Mouse (Mus musculus) T-helper 2 cell (primary cell): Measurements from ENCODE around the gene 2900026A02Rik.

Source experiments
- in situ Hi-C: fragments of 300-600 bp; cut with MboI, MseI; formaldehyde crosslinking; loops from one replicate; pipeline ENCODE4 v1.15.1; 2025; ENCODE audit warnings: high pct_unique_total_duplicates

Gene 2900026A02Rik

DNA sequence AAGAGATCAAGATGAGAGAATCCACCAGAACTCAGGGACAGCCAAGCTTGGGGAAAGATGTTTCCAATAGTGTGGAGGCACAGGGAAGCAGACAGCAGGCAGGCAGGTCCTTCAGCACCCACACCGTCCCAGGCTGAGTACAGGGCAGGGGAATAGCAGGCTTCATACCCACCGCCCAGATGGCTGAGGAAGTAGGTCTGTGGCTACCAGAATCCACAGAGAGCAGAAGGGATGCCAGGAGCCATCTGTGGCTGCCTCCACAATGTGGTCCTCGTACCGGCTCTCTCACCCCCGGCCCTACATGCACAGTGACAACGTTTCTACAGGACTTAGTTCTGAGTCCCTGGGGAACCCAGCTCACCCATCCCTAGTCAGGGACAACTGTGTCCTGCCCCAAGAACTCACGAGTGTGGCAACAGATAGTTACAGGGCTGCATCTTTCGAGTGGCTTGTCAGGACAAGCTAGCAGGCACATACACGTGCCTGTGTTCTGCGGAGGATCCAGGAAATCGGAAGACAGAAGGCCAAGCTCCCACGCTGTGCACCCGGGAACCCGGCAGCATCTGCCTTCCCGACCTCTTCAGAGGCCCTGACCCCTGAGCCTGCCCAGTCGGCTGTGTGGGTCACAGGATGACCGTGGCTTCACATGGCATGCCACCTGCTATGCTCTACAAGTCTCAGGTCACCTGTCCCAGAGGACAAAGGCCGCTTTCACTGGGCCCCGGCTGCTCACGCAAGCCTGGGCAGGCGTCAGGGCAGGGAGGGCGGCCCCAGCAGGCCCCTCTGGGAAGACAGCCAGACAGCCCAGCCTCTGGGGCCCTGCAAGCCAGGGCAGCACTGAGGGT lies 68.2 kb downstream of the 2900026A02Rik start:
- in situ Hi-C loops, result no loop called here

DNA sequence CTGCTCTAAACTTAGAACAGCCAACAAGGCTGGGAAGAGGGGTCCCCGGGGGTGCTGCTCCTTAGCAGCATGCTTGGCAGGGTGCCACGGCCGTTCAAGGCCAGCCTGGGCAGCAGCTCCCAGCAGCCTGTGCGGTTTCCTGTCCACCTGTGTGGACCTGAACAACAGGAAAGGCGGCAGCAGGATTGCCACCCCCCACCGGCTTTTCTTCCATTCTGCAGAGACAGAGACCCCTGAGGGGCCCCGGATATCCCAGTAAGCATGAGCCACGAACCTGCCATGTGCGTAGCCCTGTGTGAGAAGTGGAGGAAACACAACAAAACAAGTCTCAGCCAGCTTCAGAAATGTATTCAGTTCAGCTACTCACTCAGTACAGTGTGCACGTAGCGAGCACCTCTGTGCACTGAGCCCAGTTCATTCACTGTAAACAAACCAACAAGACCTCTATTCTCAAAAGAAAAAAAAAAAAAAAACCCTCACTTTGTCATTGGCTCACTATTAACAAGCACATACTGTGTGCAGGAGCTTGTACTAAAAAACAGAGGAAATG lies 69.4 kb downstream of the 2900026A02Rik start:
- in situ Hi-C loops, result no loop called here

DNA sequence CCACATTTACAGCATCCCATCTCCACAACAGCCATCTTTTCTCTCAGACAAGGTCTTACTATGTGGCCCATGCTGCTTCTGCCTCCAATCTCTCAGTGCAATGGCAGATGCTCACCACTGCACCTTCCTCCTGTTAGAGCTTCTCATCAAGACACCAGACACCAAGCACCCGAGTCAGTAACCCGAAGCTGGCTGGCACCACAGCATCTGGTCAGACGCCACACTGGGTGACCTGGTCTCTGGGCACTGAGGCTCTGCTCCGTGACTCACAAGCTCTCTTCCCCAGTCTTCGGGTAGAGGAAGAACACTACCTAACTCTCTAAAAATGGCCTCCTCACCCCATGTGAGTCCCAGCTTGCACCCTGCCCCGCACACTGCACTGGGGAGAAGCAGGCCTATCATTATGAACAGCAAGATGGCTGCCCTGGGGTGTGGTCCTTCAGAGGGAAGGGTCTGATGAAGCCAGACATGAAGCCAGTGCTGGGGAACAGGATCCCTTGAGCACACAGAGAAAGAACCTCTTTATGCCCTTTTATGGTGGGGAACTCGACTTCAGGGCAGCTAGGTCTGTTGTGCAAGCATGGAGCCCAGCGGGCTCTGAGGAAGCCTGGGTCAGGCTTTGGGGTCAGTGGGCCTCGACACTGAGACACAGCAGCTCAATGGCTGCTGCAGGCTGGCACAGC lies 70.0 kb downstream of the 2900026A02Rik start:
- in situ Hi-C loops, result no loop called here

GRCm38 (mm10) chr5:113149052-113149451 lies 72.0 kb downstream of the 2900026A02Rik start:
- in situ Hi-C loops, result loop anchor here (5.0 kb wide), 1 partner anchor 52 kb away; no protein-coding TSS in a partner anchor

- in situ Hi-C loops, result loop anchor here (5.0 kb wide), 1 partner anchor 51 kb away; no protein-coding TSS in a partner anchor
Measured at GRCm38 (mm10) chr5:113147994-113148471, 73.0 kb downstream of the 2900026A02Rik start.

DNA sequence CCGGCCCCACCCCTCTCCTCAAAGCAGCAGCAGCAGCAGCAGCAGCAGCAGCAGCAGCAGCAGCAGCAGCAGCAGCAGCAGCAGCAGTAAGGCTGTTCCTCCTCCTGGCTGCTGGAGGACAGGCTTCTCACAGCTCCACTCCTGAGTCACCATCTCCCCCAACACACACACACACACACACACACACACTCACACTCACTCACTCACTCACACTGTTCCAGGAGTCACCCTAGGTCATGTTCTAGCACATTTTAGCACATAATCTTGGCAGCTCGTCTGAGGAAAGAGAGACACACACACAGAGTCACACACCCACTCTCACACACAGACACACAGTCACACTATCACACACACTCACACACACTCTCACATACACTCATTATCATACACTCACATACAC lies 74.4 kb downstream of the 2900026A02Rik start:
- in situ Hi-C loops, result loop anchor here (5.0 kb wide), 1 partner anchor 49 kb away; no protein-coding TSS in a partner anchor

GRCm38 (mm10) chr5:113145171-113145570 lies 75.9 kb downstream of the 2900026A02Rik start:
- in situ Hi-C loops, result loop anchor here (5.0 kb wide), 1 partner anchor 48 kb away; no protein-coding TSS in a partner anchor

DNA sequence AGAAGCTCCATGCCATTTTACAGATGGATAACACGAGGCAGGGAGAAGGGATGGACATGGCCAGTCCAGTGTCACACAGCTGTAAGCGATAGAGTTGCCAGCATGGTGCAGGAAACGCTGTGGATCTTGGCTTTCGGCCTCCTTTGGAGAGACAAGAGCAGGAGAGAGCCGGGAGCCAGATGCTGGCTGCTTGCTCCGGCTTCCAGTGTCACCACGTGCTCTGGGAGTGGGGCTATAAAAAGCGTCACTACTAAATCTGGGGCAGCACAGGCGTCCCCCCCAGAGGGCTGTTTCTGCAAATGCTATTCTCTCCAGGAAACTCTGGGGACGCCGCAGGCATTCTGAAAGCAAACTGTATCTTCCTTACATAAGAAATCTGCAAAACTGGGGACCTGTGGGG lies 78.5 kb downstream of the 2900026A02Rik start:
- in situ Hi-C loops, result no loop called here

DNA sequence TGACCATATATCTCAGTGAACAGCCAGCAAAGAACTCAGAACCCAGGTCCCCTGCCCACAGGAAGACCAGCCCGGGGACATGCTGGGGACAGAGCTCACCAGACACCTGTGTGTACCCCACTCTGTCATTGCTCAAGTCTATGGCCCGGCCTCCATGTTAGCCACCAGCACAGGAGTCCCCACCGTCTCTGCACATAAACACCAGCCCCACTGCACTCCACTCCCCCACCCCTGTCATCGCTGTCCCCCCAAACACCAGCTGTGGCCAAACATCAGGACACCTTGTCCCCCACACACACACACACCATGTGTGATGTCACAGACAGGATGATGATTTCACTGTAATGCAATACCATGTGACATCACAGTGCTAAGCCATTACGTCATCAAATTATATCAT lies 79.0 kb downstream of the 2900026A02Rik start:
- in situ Hi-C loops, result no loop called here

GRCm38 (mm10) chr5:113140872-113141271 lies 80.2 kb downstream of the 2900026A02Rik start:
- in situ Hi-C loops, result no loop called here

DNA sequence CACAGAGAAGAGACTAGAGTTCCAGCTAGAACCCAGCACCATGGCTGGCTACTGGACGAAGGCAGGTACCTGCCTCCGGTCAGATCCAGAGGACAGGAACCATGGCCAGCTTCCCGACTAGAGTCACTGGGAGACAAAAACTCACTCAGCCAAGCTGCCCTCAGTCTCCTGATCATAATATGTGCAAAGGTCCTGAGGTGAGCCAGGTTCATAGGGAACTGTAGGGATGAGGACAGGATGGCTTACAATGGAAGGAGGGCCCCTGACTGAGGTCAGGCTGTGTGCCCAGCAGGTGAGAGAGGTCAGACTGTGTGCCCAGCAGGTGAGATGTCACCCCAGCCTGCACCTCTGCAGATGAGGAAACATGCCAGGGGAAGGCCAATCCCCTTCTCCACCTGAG lies 81.0 kb downstream of the 2900026A02Rik start:
- in situ Hi-C loops, result no loop called here

DNA sequence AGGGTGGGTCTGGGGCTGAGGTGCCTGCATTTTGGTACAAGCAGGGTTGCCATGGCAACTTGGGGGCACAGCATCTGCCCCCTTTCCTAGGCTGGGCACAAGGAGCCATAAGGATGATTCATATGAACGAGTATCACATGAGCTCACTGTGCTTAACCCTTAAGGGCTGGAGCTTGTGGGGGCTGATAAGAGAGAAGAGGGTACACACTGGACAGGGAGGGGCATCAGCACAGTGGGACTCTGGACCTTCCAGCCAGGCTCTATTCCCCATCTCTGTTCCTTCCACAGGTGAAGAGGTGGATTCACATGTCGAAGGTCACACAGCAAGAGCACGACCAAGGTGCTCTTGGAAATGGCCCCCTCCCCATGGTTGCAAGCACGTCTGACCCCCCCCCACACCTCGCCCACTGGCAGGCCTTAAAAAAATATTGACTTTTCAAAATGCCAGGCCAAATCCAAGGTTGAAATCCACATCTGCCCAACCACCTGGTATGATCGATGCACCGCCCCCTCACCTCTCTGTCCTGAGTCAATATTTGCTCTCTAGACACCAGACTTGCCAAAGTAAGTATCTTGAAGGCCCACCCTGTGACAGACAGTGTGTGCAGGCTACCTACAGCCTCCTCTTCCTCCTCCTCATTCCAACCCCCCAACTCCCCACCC lies 81.8 kb downstream of the 2900026A02Rik start:
- in situ Hi-C loops, result no loop called here

DNA sequence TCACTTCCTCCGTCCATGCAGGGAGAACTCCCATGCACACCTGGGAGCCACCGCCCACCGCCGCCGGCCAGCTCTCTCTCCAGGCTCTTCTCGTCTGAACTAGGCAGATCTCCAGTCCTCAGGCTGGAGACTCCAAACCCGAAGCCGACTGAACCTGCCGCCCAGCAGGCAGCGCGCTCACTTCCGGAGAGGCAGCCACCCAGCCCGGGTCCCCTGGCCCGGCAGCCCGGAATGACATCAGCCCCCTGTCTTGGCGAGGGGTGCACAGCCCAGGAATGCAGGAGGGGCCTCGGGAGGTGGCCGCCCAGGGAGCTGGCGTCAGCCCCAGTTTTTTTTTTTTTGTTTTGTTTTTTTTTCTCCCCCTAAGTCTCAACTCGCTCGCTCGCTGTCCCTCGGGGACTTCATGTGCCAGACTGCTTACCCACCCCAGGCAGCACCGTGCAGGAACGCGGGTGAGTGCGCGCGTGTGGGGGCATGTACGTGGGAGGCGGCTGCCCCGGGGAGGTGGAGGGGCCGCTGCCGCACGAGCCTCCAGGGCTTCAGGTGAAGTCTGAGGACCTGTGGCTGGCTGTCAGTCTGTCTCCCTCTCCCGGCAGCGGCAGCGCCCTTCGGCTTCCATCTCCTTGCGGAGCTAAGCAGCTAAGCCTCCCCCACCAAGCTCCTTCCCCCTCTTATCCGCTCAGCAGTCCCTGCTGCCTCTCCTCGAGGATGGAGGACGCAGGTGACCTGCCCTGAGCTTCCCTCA lies 82.5 kb downstream of the 2900026A02Rik start:
- in situ Hi-C loops, result no loop called here

DNA sequence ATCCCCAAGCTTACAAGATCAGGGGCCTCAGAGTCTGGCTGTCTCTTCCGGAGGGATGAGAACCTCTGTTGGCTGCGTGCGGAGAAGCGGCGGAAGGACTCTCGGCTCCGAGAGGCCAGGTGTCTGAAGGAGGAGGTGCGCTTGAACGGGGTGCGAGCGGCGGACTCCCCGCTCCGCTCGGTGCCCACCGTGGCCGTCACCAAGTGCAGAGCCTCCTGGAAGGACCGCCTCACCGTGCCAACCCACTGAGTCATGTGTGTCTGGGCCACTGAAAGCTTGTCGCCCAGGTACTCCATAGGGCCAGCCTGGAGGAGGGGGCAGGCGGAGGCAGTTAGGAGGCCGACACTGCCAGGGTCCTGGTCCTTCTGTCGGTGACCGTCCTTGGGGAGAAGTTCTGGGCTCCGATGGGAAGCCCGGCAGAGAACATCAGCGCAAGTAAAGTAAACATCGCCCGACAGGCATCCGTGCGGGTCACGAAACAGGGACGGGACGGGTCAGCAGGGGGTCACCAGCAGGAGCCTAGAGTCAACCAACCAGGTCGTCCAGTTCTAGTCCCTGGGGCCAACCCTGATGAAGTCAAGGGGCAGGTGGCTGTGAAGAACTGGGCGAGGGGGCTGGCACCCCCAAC lies 83.2 kb downstream of the 2900026A02Rik start:
- in situ Hi-C loops, result no loop called here

DNA sequence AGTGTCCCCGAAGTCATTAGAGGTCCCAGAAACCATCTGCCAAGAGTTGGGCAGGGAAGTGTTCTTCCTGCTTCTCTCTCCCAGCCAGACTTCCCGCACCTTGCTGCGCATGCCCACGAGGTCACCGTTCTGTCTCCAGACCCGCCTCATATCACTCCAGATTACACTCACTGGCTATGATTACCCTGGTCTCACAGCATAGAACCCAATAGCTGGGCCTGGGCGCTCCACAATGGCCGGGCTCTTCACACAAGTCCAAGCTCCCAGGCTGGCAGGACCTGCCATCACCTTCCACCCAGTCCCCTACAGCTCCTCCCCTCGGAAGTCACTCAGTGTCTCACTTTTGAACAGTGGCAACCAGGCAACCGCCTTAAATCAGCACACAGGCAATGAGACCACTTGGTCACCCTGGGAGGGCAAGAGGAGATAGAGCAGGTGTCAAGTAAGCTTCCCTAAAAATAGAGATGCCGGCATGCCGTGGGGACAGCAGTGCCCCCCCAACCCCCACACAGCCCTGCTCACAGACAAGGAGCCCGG lies 84.0 kb downstream of the 2900026A02Rik start:
- in situ Hi-C loops, result no loop called here

DNA sequence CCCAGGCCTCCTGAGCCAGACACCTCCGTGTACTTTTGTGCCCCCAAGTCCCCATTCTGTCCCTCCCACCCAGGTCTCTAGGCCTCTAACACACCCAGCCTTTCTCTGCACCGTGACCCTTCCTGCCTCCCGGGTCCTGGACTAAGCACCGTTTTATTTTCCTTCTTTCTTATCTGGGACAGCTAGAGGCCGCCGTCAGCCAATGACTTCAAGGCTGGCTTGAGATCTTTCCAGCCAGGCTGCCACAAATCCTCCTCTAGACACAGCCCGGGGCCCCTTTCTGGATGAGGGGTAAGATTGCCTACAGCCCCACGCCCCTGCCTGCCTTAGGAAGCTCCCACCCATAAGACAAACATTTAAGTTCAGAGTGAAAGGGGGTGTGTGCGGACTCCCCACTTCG lies 85.5 kb downstream of the 2900026A02Rik start:
- in situ Hi-C loops, result no loop called here

GRCm38 (mm10) chr5:113133722-113134710 lies 87.0 kb downstream of the 2900026A02Rik start:
- in situ Hi-C loops, result no loop called here

GRCm38 (mm10) chr5:113133080-113133491 lies 88.0 kb downstream of the 2900026A02Rik start:
- in situ Hi-C loops, result no loop called here

DNA sequence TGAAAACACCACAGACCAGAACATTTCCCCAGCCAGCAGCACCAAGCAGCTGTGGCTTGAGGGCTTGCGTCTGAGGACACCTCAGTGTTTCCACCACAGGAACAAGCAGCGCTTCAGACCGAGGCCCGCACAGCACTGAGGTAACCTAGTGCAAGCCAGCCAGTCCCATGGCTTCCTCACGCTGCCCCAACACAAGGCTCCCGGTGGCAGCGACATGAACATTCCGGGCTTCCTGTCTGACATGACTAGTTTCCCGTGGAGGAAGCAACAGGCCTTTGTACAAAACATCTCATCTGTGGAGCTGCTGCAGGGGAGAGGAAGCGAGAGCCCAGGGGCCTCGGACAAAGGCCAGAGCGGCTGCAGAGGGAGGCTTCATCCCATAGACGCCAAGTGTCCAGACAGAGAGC lies 88.4 kb downstream of the 2900026A02Rik start:
- in situ Hi-C loops, result no loop called here
